Mouse (Mus musculus): ENCODE measurements at regions not wholly inside any gene's neighbourhood (a gene's known extent, or its start where the extent isn't known, plus 50 kb on each side); places are given as distances from the start of the nearest gene placed in this dataset.

- TF ChIP-seq CTCF (IDR thresholded peaks at IDR 0.05; ENCODE audit: borderline replicate concordance, control insufficient read depth, extremely low read depth, insufficient read depth, low read length, poor library complexity) (no peak), POLR2A (IDR thresholded peaks at IDR 0.05; ENCODE audit: control insufficient read depth, extremely low read depth, insufficient read depth, low read length, poor library complexity) (no peak)
Observed at GRCm38 (mm10) chr16:76158585-76158984, 136.5 kb upstream of the Samsn1 start.

Measured in thymus, adult 2 months (tissue).